Mouse (Mus musculus) stomach, postnatal 0 days (tissue): ENCODE data around the gene Gnai2.

Experiments
- CTCF ChIP-seq: IDR thresholded peaks from 2 replicates; pipeline ENCODE4 v1.5.1; 2016; ENCODE audit warnings: antibody characterized with exemption, low read depth, mild to moderate bottlenecking, moderate library complexity
- EP300 ChIP-seq: optimal IDR thresholded peaks from 2 replicates; pipeline ENCODE3; 2016; ENCODE audit warnings: antibody characterized with exemption

DNA sequence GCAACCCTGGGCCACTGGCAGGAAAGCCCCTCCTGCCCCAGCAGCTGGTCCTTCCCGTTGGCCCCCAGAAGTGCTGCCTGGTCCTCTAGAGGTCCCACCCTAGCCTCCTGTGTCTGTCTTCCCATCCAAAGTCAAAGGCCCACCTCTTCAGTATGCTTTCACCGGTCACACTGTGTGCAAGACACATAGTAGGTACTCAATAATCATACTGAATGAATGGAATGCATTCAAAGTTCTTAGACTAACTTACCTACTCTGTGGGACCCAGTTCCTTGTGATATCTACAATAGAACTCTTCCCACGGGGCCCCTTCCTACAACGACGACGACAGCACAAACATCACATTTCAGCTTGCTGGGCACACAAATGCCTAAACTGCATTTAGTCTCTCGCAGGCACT is 30.1 kb upstream of the Gnai2 start:
- TF ChIP-seq CTCF (no peak), EP300 (no peak)
